Mouse (Mus musculus) olfactory bulb, adult 2 months (tissue): ENCODE measurements around the gene Akna. TPM values are rescaled to one million over a fixed set of nuclear protein-coding genes. Genes with fewer than 3 reads are reported as not detected.

Experiments used
- H3K27ac ChIP-seq: fragments of 200-500 bp; 2 replicates; pipeline ENCODE4 v1.5.1; 2012; ENCODE audit warnings: low read depth, low read length; ENCODE audit not compliant: insufficient read depth
- H3K4me1 ChIP-seq: fragments of 200-500 bp; 2 replicates; pipeline ENCODE4 v1.6.1; 2012; ENCODE audit warnings: low read length; ENCODE audit not compliant: control insufficient read depth, insufficient read depth
- H3K4me3 ChIP-seq: fragments of 200-500 bp; 2 replicates; pipeline ENCODE4 v1.5.1; 2012; ENCODE audit warnings: mild to moderate bottlenecking, low read depth, low read length, moderate library complexity; ENCODE audit not compliant: insufficient read depth
- CTCF ChIP-seq: fragments of 200-500 bp; IDR thresholded peaks from 2 replicates; pipeline ENCODE4 v1.5.1; 2012; ENCODE audit warnings: low read depth, mild to moderate bottlenecking, low read length, moderate library complexity; ENCODE audit not compliant: insufficient read depth
- POLR2A ChIP-seq: fragments of 200-500 bp; IDR thresholded peaks from 2 replicates; pipeline ENCODE4 v1.6.1; 2012; ENCODE audit warnings: mild to moderate bottlenecking, low read depth, low read length, moderate library complexity; ENCODE audit not compliant: insufficient read depth
- WGBS: fragments of 180-500 bp; shearing (Covaris S2); methylation state at CpG from one replicate; pipeline ENCODE4 v1.1.7; 2018; 5-methylcytosine and 5-hydroxymethylcytosine counted together
- polyA plus RNA-seq: library from polyadenylated mRNA; stranded (reverse); fragments of >200 nt; gene quantifications from 2 replicates; pipeline ENCODE4 v1.2.4, GENCODE M21; 2012; ENCODE audit warnings: low replicate concordance; ENCODE audit not compliant: missing spikeins, insufficient read depth, insufficient read length

Gene Akna
- polyA plus RNA-seq, 1 experiment, result not detected

DNA sequence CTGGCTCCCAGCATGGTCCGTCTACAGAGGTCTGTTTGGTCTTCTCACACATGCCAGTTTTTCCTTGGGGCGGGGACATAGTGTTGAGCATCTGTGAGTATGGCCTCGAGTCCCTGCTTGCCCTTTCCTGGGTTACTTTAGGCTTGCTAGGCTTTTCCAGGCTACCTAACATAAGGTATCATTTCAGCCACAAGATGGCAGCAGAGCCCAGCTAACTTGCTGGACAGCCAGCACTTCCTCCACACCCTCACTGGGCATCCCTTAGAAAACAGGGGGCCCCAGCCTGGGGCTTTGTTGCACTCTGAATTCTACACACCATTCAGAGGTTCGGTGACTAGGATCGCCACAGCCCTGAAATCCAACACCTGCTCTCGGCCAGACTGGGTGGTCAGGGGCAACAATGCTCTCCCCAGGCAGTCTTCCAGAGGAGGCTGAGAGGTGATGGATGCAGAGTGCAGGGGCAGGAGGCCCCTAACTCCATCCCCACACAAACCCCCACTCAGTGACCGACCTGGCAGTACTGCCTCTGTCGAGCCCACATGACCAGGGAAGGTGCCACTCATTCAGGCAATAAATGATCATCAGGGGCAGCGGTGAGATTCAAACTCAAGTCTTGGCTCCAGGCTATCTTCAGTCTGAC lies 14.3 kb upstream of the Akna start:
- Histone ChIP-seq H3K4me3 (no peak overlapping the region), H3K4me1 (peaks cover 2% of the 10 kb centered on the region; the same call in 1 of the 2 replicates), H3K27ac (no peak overlapping the region)
- no peak for TF ChIP-seq POLR2A
- TF ChIP-seq CTCF, result peak; percentile 78
- 16% methylated on average over 9 of the region's 9 CpGs for WGBS

- TF ChIP-seq POLR2A (no peak), CTCF (no peak)
- Histone ChIP-seq H3K27ac (no peak overlapping the region), H3K4me3 (no peak overlapping the region), H3K4me1 (peaks cover 5% of the 10 kb centered on the region)
- WGBS, result 70% methylated on average over 5 of the region's 5 CpGs
Measured at GRCm38 (mm10) chr4:63414951-63415350, 11.8 kb upstream of the Akna start.

DNA sequence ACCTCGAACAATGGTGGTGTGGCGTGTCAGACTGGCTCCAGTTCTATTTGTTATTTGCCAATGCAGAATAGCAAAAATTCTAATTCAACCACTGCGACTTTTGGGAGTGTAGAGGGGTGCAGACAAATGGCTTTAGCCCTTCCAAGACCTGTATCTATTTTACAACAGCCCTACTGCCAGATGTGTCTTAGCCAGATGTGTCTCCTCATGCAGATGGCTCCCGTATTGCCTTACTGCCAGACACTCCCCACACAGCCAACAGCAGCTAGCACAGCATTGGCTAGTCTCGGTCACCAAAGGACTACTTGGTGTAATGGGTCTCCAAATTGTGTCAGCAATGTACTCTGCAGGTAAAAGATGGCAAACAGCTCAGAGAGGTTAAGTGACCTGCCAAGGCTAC lies 8.1 kb upstream of the Akna start:
- 64% methylated on average over 5 of the region's 5 CpGs for WGBS
- peaks cover 18% of the 10 kb centered on the region for H3K4me1 ChIP-seq
- no peak overlapping the region for H3K4me3 ChIP-seq
- H3K27ac ChIP-seq, result no peak overlapping the region
- TF ChIP-seq CTCF (no peak), POLR2A (no peak)

DNA sequence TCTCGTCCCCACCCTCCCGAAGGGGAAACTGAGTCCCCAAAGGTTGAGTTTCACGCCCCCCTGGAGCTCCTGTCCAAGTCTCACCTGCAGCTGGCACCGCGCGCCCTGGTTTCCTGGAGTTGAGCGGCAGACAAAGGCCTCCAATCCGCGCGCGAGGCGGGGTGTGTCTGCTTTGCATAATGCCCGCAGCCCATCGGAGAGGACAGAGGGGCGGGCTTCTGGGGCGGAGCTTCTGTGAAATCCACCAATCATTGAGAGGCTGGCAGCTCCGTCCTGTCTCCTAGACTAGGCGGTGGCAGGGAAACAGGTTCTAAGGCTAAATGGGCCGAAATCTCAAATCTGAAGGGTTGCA lies 7.4 kb upstream of the Akna start:
- Histone ChIP-seq H3K27ac (no peak overlapping the region), H3K4me1 (peaks cover 18% of the 10 kb centered on the region), H3K4me3 (peak overlapping the region; percentile 67)
- 1% methylated on average over 19 of the region's 19 CpGs for WGBS
- TF ChIP-seq POLR2A, result no peak
- TF ChIP-seq CTCF, result no peak

GRCm38 (mm10) chr4:63409908-63410582 lies 6.9 kb upstream of the Akna start:
- peaks cover 18% of the 10 kb centered on the region for H3K4me1 ChIP-seq
- TF ChIP-seq CTCF, result no peak
- no peak for TF ChIP-seq POLR2A
- 1% methylated on average over 39 of the region's 39 CpGs for WGBS
- H3K4me3 ChIP-seq, result peak overlapping the region; percentile 67
- no peak overlapping the region for H3K27ac ChIP-seq

DNA sequence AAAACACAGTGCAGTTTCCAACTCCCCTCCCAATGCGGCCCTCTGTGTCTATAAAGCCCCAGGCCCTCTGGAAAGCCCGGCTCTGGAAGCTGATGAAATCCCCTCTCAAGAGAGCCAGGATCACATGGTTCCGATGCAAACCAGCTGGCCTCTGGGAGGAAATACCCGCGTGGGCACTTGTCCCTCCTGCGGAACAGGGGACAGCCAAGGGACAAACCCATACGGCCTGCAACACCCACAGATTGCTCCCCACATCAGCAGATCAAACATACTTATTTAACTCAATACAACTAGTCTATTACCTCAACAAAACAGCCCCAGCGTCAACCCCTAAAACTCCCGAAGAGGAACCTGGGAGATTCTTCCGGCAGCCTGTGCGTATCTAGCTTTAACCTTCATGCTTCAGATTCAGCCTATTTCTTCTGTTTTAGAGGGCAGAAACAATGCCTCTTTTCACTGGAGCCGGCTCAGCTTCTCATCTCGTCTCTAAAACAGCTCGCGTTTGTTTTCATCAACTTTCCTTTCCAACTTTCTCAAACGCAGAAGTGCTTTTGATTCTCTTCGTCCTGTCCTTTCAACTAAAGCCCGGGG lies 6.3 kb upstream of the Akna start:
- Histone ChIP-seq H3K4me3 (peak overlapping the region; percentile 67), H3K27ac (no peak overlapping the region), H3K4me1 (peaks cover 22% of the 10 kb centered on the region)
- WGBS, result 2% methylated on average over 18 of the region's 18 CpGs
- TF ChIP-seq CTCF (no peak), POLR2A (no peak)

- Histone ChIP-seq H3K4me1 (peaks cover 28% of the 10 kb centered on the region), H3K27ac (peak overlapping the region; percentile 30; the same call in 1 of the 2 replicates), H3K4me3 (0 out of 2 replicates have a peak overlapping the region, but pooled peaks have one; percentile 10)
- TF ChIP-seq CTCF, result peak; percentile 46; the same call in 1 of the 2 replicates
- no peak for TF ChIP-seq POLR2A
- 7% methylated on average over 8 of the region's 8 CpGs for WGBS
Measured at GRCm38 (mm10) chr4:63408649-63409048, 5.5 kb upstream of the Akna start.

DNA sequence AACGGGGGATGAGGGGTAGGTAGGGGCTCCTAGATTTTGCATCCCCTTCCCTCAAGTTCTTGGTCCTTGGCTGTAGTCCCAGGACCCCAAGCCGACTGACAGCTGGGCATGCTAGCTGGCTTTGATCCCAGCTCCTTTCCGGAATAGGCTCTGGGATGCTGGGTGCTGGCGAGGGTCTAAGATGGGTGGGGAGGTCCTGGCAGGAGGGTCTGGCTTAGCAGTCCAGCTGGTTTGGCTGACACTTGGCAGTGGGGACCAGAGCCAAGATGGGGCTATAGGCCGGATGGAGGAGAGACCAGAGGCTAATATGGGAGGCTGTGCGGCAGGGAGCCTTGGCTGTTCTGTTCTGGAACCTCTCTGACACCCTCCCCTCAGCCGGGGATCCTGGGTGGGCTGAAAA lies 5.1 kb upstream of the Akna start:
- TF ChIP-seq POLR2A, result no peak
- no peak for TF ChIP-seq CTCF
- Histone ChIP-seq H3K4me1 (peaks cover 32% of the 10 kb centered on the region), H3K4me3 (0 out of 2 replicates have a peak overlapping the region, but pooled peaks have one; percentile 10), H3K27ac (peak overlapping the region; percentile 30; the same call in 1 of the 2 replicates)
- 19% methylated on average over 7 of the region's 7 CpGs for WGBS

- Histone ChIP-seq H3K4me3 (no peak overlapping the region), H3K4me1 (peaks cover 40% of the 10 kb centered on the region), H3K27ac (no peak overlapping the region)
- TF ChIP-seq POLR2A (no peak), CTCF (no peak)
- 73% methylated on average over 4 of the region's 4 CpGs for WGBS
Measured at GRCm38 (mm10) chr4:63405683-63406082, 2.5 kb upstream of the Akna start.
